Mouse (Mus musculus) thymus, postnatal 10 days (tissue): ENCODE data around the gene Ankrd33b.

Source experiments
- DNase-seq, 2 experiments: peaks; one replicate each; pipeline ENCODE4 v3.0.0; 2021; ENCODE audit warnings: low spot score in 2 of 2

Gene Ankrd33b

DNA sequence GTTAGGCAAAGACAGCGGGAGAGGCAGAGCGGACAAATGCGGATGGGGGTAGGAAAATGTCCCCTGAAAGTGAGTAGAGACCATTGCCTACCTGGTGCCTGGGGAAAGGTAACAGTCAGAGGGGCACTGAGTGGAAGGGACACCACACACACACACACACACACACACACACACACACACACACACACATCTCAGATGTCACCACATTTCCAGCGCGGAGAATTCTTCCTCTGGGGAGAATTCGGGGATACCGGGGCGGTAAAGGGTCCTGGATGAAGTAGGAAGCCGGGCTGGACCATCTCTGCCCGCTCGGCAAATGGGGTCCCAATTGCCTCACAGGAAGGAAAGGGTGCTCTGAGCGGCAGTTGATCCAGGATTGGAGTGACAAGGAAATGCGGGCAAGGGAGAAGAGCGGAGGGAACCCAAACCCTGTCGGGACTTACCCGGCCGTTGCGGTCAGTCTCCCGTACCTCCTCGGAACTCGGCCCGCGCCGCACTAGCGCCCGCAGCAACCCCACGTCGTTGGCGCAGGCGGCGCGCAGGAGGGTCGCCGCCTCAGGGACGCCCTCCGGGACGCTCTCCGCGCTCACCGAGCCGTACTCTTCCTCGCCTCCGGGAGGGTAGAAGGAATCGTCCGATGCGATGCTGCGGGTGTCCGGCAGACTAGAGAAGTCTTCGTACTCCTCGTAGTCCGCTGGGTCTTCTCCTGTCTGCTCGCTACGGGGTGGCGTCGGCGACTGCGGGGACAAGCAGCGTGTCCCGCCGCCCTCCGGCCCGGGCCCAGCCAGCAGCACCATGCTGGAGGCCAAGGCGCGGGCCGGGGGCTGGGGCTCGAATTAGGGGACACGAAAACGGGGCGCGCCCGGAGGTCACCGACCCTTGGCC is 688 bp downstream of the Ankrd33b start:
- DNase-seq: no peak

GRCm38 (mm10) chr15:31365720-31366591 is 1.6 kb downstream of the Ankrd33b start:
- no peak for DNase-seq

- no peak for DNase-seq
Observed at GRCm38 (mm10) chr15:31365041-31365719, 2.3 kb downstream of the Ankrd33b start.

GRCm38 (mm10) chr15:31364396-31364795 is 3.1 kb downstream of the Ankrd33b start:
- DNase-seq: no peak

DNA sequence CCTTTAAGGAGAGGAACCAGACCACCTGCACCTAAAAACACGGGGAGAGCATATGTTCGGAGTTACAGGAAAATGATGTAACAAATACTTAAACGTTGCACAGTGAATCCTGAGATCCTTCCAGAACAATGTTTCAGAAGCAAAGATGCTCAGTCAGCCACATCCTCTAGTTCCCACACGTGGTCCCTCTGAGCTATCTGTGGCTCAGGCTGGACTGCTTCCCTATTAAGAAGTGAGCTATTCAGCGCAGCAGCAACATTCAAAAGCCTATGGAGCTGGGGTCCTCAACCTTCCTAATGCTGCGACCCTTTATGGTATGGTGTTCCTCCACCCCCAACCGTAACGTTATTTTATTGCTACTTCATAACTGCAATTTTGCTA is 3.6 kb downstream of the Ankrd33b start:
- DNase-seq: no peak

GRCm38 (mm10) chr15:31363241-31363980 is 4.1 kb downstream of the Ankrd33b start:
- no peak for DNase-seq

GRCm38 (mm10) chr15:31361259-31361853 is 6.2 kb downstream of the Ankrd33b start:
- DNase-seq: no peak

GRCm38 (mm10) chr15:31360593-31360992 is 6.9 kb downstream of the Ankrd33b start:
- no peak for DNase-seq

GRCm38 (mm10) chr15:31359805-31360204 is 7.7 kb downstream of the Ankrd33b start:
- DNase-seq: no peak

DNA sequence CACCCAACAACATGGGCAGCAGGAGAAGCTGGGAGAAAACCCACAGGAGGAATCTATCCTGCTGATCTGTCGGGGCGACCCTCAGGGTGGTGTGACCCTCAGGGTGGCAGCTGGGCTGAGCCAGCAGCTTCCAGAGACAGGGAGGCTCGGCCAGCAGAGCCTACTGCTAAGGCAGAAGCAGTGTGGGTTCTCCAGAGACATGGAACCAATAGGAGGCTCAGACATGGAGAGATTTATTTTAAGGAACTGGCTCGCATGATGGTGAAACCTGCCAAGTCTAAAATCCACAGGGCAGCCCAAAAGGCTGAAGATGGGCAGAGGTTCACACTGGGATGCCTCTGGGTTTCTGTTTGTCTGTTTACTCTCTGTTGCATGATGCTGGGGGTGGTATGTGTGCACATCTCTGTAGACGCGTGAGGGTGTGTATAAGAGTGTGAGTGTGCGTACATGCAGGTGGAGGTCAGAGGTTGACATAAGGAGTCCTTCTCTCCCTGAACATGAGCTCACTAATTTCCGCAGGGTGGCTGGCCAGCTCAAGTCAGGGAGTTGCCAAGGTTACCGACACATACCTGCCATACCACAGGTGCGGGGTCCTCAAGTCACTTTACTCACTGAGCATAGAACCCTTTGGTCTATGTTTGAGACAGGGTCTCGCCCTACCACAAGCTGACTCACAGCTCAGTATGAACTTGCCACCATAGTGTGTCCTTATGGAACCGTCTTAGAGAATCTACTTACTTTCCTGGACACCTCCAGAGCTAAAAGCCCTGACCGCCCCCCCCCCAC is 14.8 kb downstream of the Ankrd33b start:
- no peak for DNase-seq

- DNase-seq: no peak
Observed at GRCm38 (mm10) chr15:31349810-31350341, 17.6 kb downstream of the Ankrd33b start.

GRCm38 (mm10) chr15:31349046-31349445 is 18.5 kb downstream of the Ankrd33b start:
- DNase-seq: no peak

GRCm38 (mm10) chr15:31348241-31348640 is 19.3 kb downstream of the Ankrd33b start:
- no peak for DNase-seq

GRCm38 (mm10) chr15:31346508-31346907 is 21.0 kb downstream of the Ankrd33b start:
- DNase-seq: no peak

GRCm38 (mm10) chr15:31345366-31345765 is 22.2 kb downstream of the Ankrd33b start:
- DNase-seq: no peak

DNA sequence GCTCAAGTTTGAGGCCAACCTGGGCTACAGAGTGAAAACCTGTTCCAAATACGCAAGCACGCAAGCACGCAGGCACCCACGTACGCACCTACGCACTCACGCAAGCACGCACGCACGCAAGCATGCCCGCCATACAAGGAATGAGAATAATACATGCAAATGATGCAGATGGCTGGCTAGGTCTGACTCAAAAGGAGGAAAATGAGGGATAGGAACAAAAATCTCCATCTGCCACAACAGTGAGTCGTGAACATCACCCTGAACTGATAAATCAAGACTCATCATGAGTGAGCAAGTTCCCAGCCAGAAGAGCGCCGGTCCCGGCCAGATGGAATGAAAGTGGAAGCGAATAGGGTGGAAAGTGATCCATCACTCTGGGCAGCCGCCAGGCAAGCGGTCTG is 22.7 kb downstream of the Ankrd33b start:
- no peak for DNase-seq

GRCm38 (mm10) chr15:31343602-31344001 is 23.9 kb downstream of the Ankrd33b start:
- no peak for DNase-seq

DNA sequence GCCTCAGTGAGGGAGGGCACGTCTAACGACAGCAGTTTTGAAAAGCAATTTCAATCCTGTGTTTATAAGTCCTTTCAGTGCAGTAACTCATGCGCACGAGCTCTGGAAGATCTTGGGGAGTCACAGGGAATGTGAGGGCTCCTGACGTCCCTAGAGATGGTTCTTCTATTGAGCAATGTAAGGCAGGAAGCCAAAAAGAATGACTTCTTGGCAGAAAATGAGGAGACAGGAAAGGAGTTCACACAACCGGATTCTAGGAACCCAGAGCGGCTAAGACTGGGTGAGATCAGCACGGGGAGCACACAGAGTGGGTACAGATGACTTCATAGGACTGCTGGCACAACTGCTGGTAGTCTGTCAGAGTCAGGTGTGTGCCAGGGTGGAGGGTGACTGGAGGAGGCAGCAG is 25.0 kb downstream of the Ankrd33b start:
- no peak for DNase-seq

DNA sequence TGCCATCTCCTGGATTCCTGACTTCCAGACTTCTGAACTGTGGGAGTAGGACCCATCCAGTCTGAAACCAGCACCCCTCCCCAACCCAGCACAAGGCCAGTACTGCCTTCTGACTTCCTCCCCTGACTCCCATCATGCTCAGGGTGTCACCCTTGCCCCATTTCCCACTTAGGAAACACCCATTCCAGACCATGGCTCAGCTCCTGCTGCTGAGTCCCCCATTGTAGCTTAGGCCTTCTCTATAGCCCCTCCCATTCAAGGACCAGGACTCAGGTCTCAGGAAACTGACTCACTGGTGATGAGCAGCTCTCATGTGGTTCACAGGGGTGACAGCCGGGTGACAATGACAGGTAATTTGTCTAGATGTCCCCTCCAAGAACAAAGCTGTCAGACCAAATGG is 25.5 kb downstream of the Ankrd33b start:
- DNase-seq: no peak
